11 mouse cellular contexts compared by ENCODE assay signal in the genomic region with DNA sequence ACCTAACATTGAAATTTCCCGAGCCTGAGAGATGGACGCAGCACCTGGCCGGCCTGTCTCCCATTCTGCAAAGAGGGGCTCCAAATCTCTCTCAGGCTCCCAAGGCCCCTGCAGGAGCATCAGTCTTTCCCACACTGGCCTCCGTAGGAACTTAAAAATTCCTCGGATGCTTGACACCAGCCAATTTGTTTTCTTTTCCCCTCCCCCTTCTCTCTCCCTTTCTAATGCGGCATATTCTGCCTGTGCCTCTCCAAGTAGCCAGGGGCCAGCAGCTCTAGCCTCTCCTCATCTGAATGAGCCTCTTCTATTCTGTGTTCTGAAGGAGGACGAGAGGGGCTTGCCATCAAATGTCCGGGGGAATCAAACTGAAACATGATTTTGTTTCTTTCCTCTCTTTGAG. TPM values are rescaled to one million over a fixed set of nuclear protein-coding genes. Genes with fewer than 3 reads are reported as not detected.
DNase-seq lines count a peak whose midpoint lies in the region; ATAC-seq and TF ChIP-seq lines count a peak whose summit lies in the region.
"Had no signal": no experiment of that assay in that cellular context is flagged by ENCODE, and none has a peak within 500 bp of the region (broad histone marks: within the 10 kb centered on the region; RNA-seq: fewer than 3 reads in every experiment).

No protein-coding gene starts in this region.

- no peaks in the 10 kb centered on the region for H3K36me3 ChIP-seq in heart, embryonic 11.5 days (ENCODE audit: control insufficient read depth, insufficient read depth, low read length)
- no peaks in the 10 kb centered on the region for H3K36me3 ChIP-seq in liver, adult 2 months (ENCODE audit: control insufficient read depth, insufficient read depth, low read length)
- H3K36me3 ChIP-seq in embryonic facial prominence, embryonic 10.5 days (replicated peaks): no peaks in the 10 kb centered on the region

- H3K9ac ChIP-seq in heart, embryonic 11.5 days (ENCODE audit: low read depth, low read length): 0 out of 2 replicates have a peak overlapping the region, but pooled peaks have one; percentile 28
- no peak overlapping the region for H3K9ac ChIP-seq in liver, adult 2 months (ENCODE audit: low read depth, low read length)

- peak overlapping the region; percentile 79 for H3K27ac ChIP-seq in heart, embryonic 11.5 days (ENCODE audit: low read depth, low read length)
- peak overlapping the region; percentile 38; the same call in 1 of the 2 replicates for H3K27ac ChIP-seq in liver, adult 2 months (replicated peaks; ENCODE audit: insufficient read depth, low read depth, low read length)
- H3K27ac ChIP-seq in embryonic facial prominence, embryonic 10.5 days (replicated peaks): peak overlapping the region; percentile 79

- no peaks in the 10 kb centered on the region for H3K9me3 ChIP-seq in heart, embryonic 11.5 days (replicated peaks; ENCODE audit: control insufficient read depth, low read length)
- H3K9me3 ChIP-seq in embryonic facial prominence, embryonic 10.5 days: no peaks in the 10 kb centered on the region

- H3K4me3 ChIP-seq in heart, embryonic 11.5 days (ENCODE audit: low read depth, low read length): no peak overlapping the region
- no peak overlapping the region for H3K4me3 ChIP-seq in liver, adult 2 months (ENCODE audit: insufficient read depth, low read depth, low read length)
- H3K4me3 ChIP-seq in embryonic facial prominence, embryonic 10.5 days: no peak overlapping the region

- no peak for ATAC-seq in heart, embryonic 11.5 days (replicated peaks; ENCODE audit: insufficient number of reproducible peaks, low FRiP score, low TSS enrichment)
- ATAC-seq: Patski had no signal

- TF ChIP-seq CTCF in liver, adult 2 months (IDR thresholded peaks at IDR 0.05; ENCODE audit: low read depth, low read length): no peak

- H3K4me2 ChIP-seq in heart, embryonic 11.5 days: peak overlapping the region; percentile 39

- no peaks in the 10 kb centered on the region for H3K27me3 ChIP-seq in heart, embryonic 11.5 days (ENCODE audit: control insufficient read depth, insufficient read depth, low read length)
- H3K27me3 ChIP-seq in liver, adult 2 months (ENCODE audit: control insufficient read depth, insufficient read depth, low read length): no peaks in the 10 kb centered on the region
- no peaks in the 10 kb centered on the region for H3K27me3 ChIP-seq in embryonic facial prominence, embryonic 10.5 days (replicated peaks; ENCODE audit: low read depth, poor library complexity, severe bottlenecking)
- H3K27me3 ChIP-seq: Patski had no signal

- no peak for TF ChIP-seq POLR2A in liver, adult 2 months (IDR thresholded peaks at IDR 0.05; ENCODE audit: extremely low read depth, insufficient read depth, low read length)

- DNase-seq in heart, adult 18-20 months: no peak
- no peak for DNase-seq in liver, adult 2 months (ENCODE audit: extremely low read depth, low read depth, low spot score)
- no peak for DNase-seq in liver
- peak; percentile 55 for DNase-seq in embryonic facial prominence, embryonic 10.5 days (ENCODE audit: low spot score)
- DNase-seq in lung, postnatal 36 days: peak; percentile 6
- no peak for DNase-seq in right cerebral cortex, adult 2 months (ENCODE audit: low spot score in 2 of 2)
- no peak for DNase-seq in thymus, postnatal 0 days (ENCODE audit: low spot score)
- DNase-seq: cerebellum, postnatal 14 days had no signal

- H3K79me2 ChIP-seq in liver, adult 2 months (ENCODE audit: control insufficient read depth, insufficient read depth, low read length): no peaks in the 10 kb centered on the region

- H3K4me1 ChIP-seq in heart, embryonic 11.5 days (ENCODE audit: control insufficient read depth, insufficient read depth, low read length): peaks cover 39% of the 10 kb centered on the region
- peaks cover 2% of the 10 kb centered on the region; the same call in 1 of the 2 replicates for H3K4me1 ChIP-seq in liver, adult 2 months (ENCODE audit: control insufficient read depth, insufficient read depth, low read length)
- H3K4me1 ChIP-seq in embryonic facial prominence, embryonic 10.5 days: peaks cover 64% of the 10 kb centered on the region

- WGBS in heart, embryonic 11.5 days (ENCODE audit: insufficient replicate concordance): 9% methylated on average over 8 of the region's 8 CpGs
- 58% methylated on average over 8 of the region's 8 CpGs for WGBS in liver, adult 2 months
- WGBS in embryonic facial prominence, embryonic 10.5 days: 9% methylated on average over 8 of the region's 8 CpGs

RNA-seq across cellular contexts. Expression of a gene that starts 53.1 kb away (rescaled TPM):
- 1.6 and 2.9 TPM in 2 replicates for polyA plus RNA-seq in heart, embryonic 11.5 days (2014; fragmentation: Nextera tagmentation; extraction: Ambion mirVana)
- total RNA-seq in heart, adult 18-20 months (2021): 1 to 10 TPM in 1 of 2 experiments, under 1 TPM in 1; 0.65 to 2.5 TPM
- total RNA-seq in liver, adult 2 months (2014; rRNA removed): not detected in 2 replicates
- polyA plus RNA-seq in liver, adult 2 months (2012; rRNA removed): 0.02 TPM in 1 of 2 replicates, not detected in the other
- 0.61 and 0.74 TPM in 2 replicates for polyA plus RNA-seq in embryonic facial prominence, embryonic 10.5 days (2016; fragmentation: Nextera tagmentation; extraction: Ambion mirVana)
- polyA plus RNA-seq in thymus, postnatal 0 days (2015; fragmentation: Nextera tagmentation; extraction: Ambion mirVana): 153 and 179 TPM in 2 replicates
- total RNA-seq: left cerebral cortex, postnatal 25 days had no signal

Comparison
In these comparisons a context has a peak if more than half of its experiments do, and no peak if none do; other contexts are left out.
1. DNase-seq: peak in embryonic facial prominence, embryonic 10.5 days (single experiment) and lung, postnatal 36 days (single experiment); none in heart, adult 18-20 months (0 of 2), liver, adult 2 months (single experiment), liver (single experiment), right cerebral cortex, adult 2 months (0 of 2) and thymus, postnatal 0 days (single experiment).
2. RNA of a gene that starts 53.1 kb away (polyA plus RNA-seq): 153 to 179 TPM in thymus, postnatal 0 days; 1.6 to 2.9 TPM in heart, embryonic 11.5 days, 0.61 to 0.74 TPM in embryonic facial prominence, embryonic 10.5 days and 0.02 TPM in liver, adult 2 months; every median in the first group is over 10 times any median in the second.
3. Peak in every context shown above with its lines, with median percentiles within 50 percentile points of each other: H3K27ac ChIP-seq.